Mouse (Mus musculus) frontal cortex, adult (tissue): ENCODE measurements around the gene Sct.
A peak's percentile ranks its signal among the peaks of the same experiment; 100 is the strongest.

ENCODE experiments used
- ATAC-seq: cut with Nextera tagmentation; 2 replicates; pipeline ENCODE4 v1.9.2; 2017; ENCODE audit warnings: mild to moderate bottlenecking, moderate library complexity, mixed read lengths; ENCODE audit not compliant: low TSS enrichment

Sct gene

DNA sequence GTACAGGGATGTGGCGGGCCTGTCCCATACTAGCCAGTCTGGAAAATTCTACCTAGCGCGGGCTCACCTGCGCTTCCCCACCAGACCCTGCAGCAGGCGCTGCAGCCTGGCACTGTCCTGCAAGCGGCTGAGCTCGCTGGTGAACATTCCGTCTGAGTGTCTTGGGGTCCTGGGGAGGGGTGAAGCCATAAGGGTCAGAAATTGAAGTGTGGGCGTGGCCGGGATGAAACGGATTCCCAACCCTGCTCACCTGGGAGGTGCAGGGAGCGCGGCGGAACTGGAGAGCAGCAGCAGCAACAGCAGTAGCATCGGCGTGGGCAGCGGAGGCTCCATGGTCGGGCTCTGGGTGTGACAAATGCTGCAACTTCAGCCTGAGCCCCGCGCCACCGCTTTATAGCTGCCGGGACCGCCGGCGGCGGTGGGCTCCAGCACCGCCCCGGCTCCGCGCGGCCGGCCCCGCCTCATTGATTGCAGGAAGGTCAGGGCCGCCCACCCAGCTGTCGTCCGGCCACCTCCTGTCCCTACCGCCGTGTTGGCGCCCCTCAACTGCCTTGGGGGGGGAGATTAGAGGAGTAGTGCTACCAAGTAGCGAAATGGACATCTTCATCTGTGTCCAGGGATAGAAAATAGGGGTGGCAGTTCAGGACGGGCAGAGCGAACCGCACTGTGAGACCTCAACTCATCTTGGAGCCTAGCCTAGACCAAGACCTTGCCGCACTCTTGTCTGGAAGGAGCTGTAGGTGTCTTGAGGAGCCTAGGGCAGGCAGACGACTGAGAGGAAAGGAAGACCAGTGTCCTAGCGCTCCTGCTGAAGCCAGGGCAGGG, at the start of gene Sct:
Gene Sct (minus strand): TSS at position 368 of the 825 bp plus-strand sequence.
- peak; percentile 41; the same call in 1 of the 2 replicates for ATAC-seq

GRCm38 (mm10) chr7:141328373-141328990, 49.5 kb upstream of the Sct start:
- ATAC-seq = peak; percentile 5; the same call in 1 of the 2 replicates

GRCm38 (mm10) chr7:141327469-141328372, 48.8 kb upstream of the Sct start, which contains the start of the genes Deaf1 and Tmem80:
Gene Deaf1 (minus strand): TSS chr7:141327690.
Gene Tmem80 (plus strand): TSS chr7:141327739.
- ATAC-seq = peak; percentile 88

DNA sequence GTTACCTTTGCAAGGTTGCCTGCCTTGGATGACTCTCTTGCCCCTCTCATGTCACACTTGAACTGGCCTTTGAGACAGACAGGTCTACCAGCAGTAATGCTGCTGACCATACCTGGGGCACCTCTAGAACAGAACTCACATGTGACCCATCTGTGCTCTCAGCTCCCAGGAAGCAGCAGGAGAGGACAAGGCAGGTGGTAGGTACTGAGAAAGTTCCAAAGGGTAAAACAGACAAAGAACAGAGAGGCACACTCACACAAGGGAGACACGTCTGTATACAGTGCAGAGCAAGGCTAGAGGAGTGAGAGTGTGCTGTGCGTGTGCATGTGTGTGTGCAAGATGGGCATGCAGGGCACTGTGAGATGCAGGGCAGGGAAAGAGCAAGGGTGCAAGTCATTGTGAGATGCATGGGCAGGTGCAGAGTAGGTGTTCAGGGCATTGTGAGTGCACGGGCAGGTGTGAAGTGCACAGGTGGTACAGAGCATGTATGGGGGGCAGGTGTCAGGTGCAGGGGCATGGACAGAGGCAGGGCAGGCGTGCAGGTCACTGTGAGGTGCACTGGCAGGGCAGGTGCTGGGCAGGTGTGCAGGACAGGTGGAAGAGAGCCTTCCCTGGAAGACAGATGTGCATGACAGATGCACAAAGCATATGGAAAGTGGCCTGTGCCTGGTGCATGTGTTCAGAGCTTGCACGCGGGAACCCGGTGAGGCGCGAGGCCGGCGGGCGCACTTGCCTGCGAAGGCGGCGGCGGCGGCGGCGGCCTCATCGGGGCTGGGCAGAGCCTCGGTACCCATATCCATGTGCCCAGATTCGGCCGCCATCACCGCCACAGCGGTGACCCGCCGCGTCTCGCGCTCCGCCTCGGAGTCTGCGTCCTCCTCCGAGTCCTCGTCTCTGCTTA, 47.9 kb upstream of the Sct start:
- no peak; the same call in 1 of the 2 replicates for ATAC-seq

DNA sequence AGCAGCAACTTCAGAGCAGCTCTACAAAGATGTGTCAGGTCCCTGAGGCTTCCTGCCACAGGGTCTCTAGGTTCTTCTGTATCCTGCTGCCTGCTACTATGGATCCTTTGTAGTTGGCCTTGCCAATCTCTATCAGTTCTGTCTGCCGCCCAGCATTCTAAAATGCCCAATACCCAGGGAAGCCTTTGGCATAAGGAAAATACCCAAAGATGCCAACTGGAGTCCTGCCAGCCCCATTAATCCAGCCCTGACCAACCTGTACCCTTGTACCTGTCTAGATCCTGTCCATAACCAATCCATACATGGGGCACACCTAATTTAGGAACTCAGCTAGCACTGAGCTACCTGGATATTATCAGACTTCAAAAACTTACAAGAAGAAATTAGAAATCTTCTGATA, 45.8 kb upstream of the Sct start:
- ATAC-seq = no peak

- ATAC-seq = no peak
Measured at GRCm38 (mm10) chr7:141319446-141319845, 40.5 kb upstream of the Sct start.

DNA sequence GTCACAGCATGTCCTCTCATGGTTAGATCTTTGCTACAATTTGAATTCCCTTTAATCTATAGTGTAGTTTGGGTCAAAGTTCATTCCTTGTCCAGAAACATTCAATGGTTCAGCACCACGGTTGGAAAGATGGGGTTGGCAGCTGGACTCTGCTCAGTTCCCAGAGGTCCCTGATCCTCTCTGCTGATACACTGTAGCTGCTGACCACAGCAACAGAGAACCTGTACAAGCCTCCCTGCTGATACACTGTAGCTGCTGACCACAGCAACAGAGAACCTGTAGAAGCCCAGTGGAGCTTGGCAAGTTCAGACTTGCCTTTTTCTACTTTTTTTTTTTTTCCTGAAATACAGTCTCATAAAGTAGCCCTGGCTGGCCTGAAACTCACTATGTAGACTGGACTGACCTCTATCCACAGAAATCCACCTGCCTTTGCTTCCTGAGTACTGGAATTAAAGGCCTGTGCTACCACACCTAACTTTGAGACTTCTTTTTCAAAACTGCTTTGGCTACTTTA, 38.7 kb upstream of the Sct start:
- ATAC-seq = no peak

- peak; percentile 87 for ATAC-seq
Measured at GRCm38 (mm10) chr7:141315974-141316373, 37.0 kb upstream of the Sct start.

DNA sequence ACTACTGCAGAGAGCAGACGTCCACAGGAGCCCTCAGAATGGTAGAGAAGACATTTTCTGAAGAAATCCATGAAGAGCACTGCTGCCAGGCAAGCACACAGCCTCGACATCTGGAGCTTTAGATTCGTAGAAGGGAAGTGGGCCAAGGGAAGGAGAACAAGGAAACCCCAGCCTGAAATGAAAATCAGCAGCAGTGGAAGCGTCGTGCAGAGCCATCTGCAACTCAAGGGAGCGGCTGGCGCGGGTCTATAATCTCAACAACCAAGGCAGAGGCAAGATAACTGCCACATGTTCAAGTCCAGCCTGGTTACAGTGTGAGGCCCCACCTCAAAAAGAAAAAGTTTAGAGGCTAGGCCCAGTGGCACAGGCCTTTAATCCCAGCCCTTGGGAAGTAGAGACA, 36.1 kb upstream of the Sct start:
- ATAC-seq = 0 out of 2 replicates have a peak, but pooled peaks have one; percentile 29

- ATAC-seq = no peak
Measured at GRCm38 (mm10) chr7:141314416-141314815, 35.5 kb upstream of the Sct start.

DNA sequence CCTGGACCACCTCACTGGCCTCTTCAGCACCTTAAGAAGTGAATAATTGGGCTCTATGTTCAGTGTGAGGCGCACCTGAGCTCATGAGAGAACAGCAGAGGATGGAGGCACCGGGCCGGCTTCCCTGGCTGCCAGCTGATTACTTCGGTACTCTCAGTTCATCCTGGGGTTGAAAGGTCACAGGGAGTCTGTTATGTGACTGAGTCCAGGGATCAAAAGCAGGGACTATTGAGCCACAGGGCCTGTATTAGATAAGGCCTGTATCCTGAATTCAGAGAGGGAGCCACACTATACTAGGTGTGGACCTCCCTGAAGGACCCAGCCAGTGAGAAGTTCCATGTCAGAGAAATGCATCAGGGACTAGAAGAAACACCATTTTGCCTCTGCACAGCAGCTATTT, 25.6 kb upstream of the Sct start:
- ATAC-seq = no peak

GRCm38 (mm10) chr7:141302702-141303268, 23.9 kb upstream of the Sct start:
- no peak for ATAC-seq

GRCm38 (mm10) chr7:141301386-141301785, 22.5 kb upstream of the Sct start:
- ATAC-seq = no peak

- ATAC-seq = no peak
Measured at GRCm38 (mm10) chr7:141299175-141299574, 20.2 kb upstream of the Sct start.

GRCm38 (mm10) chr7:141297926-141298650, 19.2 kb upstream of the Sct start:
- ATAC-seq = no peak

- no peak for ATAC-seq
Measured at GRCm38 (mm10) chr7:141294479-141294878, 15.5 kb upstream of the Sct start.

- no peak for ATAC-seq
Measured at GRCm38 (mm10) chr7:141293852-141294471, 15.0 kb upstream of the Sct start.

DNA sequence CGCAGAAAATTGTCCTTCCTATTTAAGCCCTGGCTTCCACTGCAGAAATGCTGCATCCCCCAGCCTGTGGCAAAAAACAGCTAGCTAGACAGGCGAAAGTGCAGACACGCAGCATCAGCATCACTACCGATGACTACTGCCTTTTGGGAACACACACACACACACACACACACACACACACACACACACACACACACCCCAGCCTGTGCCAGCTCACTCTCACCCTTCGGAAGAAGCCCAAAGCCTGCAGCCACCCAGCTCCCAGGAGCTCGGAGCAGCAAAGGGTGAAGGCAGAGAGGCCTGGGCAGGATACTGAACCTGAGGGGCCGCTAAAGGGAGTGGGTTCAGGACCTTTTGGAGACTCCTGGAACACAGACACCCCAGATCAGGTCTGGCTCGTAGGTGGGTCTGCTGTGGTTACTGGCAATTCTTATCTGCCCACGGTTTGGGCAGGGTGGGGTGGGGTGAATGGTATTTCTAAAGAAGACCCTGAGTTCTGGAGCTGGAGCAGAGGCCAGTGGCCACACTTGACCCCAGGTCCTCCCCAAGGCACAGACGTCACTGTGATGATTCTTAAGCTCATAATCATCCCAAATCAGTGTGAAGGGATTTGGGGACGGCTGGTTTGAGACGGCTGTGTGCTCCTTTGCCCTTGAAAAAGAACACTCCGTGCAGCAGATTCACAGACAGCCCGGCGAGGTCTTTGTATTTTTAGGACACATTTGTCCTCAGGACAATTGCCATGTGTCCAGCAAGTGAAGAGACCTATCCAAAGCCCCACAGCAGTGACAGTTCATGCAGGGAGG, 13.9 kb upstream of the Sct start:
- ATAC-seq = no peak
